Comparison of ENCODE assay signal across 8 mouse cellular contexts in the genomic region with DNA sequence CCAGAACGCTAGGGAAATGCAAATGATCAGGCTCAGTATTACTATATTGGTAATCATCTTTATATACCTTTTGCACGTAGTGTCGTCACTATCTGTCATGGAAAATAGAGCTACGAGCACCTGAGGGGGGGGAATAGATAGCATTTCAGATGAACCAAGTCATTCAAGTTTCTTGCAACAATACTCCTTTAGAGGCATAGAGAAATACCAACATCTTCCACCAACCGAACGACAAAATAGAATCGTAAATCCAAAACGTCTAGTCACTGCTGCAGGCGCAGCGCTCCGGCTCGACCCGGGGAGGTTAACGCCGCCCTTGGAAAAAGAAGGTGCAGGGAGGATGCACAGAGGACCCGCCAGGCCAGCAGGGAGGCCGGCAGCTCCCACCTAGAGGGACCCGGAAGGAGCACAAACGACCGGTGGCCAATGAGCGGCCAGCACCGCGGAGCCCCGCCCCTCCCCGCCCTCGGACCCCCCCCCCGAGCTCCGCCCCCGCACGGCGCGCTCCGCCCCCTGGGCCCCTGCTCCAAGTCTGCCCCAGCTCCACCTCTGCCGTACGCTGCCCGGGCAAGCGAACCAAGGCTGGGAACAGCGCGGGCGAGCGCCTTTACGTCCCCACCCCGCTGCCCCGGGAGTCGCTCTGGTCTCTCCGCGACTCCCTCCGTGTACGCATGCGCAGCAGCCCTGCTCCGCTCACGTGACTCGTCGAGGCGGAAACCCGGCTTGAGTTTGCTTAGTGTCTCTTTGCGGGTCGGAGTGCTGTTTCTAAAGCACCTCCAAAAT. TPM values are rescaled to one million over a fixed set of nuclear protein-coding genes. Genes with fewer than 3 reads are reported as not detected.
A peak's percentile ranks its signal among the peaks of the same experiment; 100 is the strongest.
DNase-seq lines count a peak whose midpoint lies in the region; ATAC-seq lines count a peak whose summit lies in the region.

Tmem19 (minus strand) TSS at position 662 of the 783 bp plus-strand sequence.

- H3K4me3 ChIP-seq in hindbrain, embryonic 13.5 days = peak within 1 kb of the TSS; percentile 56

- ATAC-seq in hindbrain, embryonic 13.5 days (ENCODE audit: low FRiP score) = peak; percentile 99

- H3K9me3 ChIP-seq in hindbrain, embryonic 13.5 days = no peaks in the 10 kb centered on the region

- peaks cover 26% of the 10 kb centered on the region for H3K4me1 ChIP-seq in hindbrain, embryonic 13.5 days (replicated peaks)

- peak within 1 kb of the TSS; percentile 72 for H3K4me2 ChIP-seq in hindbrain, embryonic 13.5 days

- H3K36me3 ChIP-seq in hindbrain, embryonic 13.5 days = peaks cover 15% of the 10 kb centered on the region

- no peaks in the 10 kb centered on the region for H3K27me3 ChIP-seq in hindbrain, embryonic 13.5 days

- WGBS in hindbrain, embryonic 13.5 days = under 1% methylated on average over 54 of the region's 58 CpGs

- peak; percentile 99 for DNase-seq in NIH3T3 (ENCODE audit: low read depth)
- DNase-seq in cerebellum, postnatal 10 days = peak; percentile 99
- DNase-seq in frontal cortex, postnatal 14 days (ENCODE audit: low spot score in 2 of 2) = peak; percentile 90 to 92
- peak; percentile 92 to 95 for DNase-seq in layer of hippocampus, postnatal 25 days (ENCODE audit: extremely low spot score in 1 of 2, low spot score in 1 of 2)
- peak; percentile 97 for DNase-seq in lung, postnatal 25 days (ENCODE audit: low spot score)
- DNase-seq in retina, embryonic 14.5 days (ENCODE audit: low spot score) = peak; percentile 97
- peak; percentile 98 for DNase-seq in thymus, postnatal 4 days

- peak within 1 kb of the TSS; percentile 68 for H3K9ac ChIP-seq in hindbrain, embryonic 13.5 days

- peak within 1 kb of the TSS; percentile 95 for H3K27ac ChIP-seq in hindbrain, embryonic 13.5 days

RNA-seq across cellular contexts. Expression of gene Tmem19, which starts in this region (rescaled TPM):
- polyA plus RNA-seq in hindbrain, embryonic 13.5 days (2015; fragmentation: Nextera tagmentation; extraction: Ambion mirVana) = 38.9 and 39.4 TPM in 2 replicates
- total RNA-seq in layer of hippocampus, postnatal 25 days (2021) = 10 to 100 TPM; 43.4 to 46.8 TPM

Comparison
In these comparisons a context has a peak if more than half of its experiments do, and no peak if none do; other contexts are left out.
1. Peak in every context shown above with its lines: DNase-seq, ATAC-seq, H3K4me3 ChIP-seq and H3K27ac ChIP-seq.